Mouse (Mus musculus): ENCODE results near the gene Depdc1b. TPM values are rescaled to one million over a fixed set of nuclear protein-coding genes. Genes with fewer than 3 reads are reported as not detected.

The Depdc1b gene
- polyA plus RNA-seq, 1 experiment: 3.7 TPM

- no peak overlapping the region for H3K4me2 ChIP-seq (ENCODE audit: low read depth)
- no peaks in the 10 kb centered on the region for H3K36me3 ChIP-seq (ENCODE audit: control insufficient read depth, insufficient read depth)
- no peak overlapping the region for H3ac ChIP-seq (ENCODE audit: control insufficient read depth, insufficient read length)
- H3K27me3 ChIP-seq (ENCODE audit: control insufficient read depth, insufficient read depth, insufficient read length): no peaks in the 10 kb centered on the region
- no peaks in the 10 kb centered on the region for H3K79me2 ChIP-seq (ENCODE audit: control insufficient read depth, insufficient read depth)
- no peak for TF ChIP-seq SRF (IDR thresholded peaks at IDR 0.05; ENCODE audit: control insufficient read depth, insufficient read length, low read depth)
- no peak for TF ChIP-seq CEBPB (IDR thresholded peaks at IDR 0.05; ENCODE audit: insufficient read depth, poor library complexity, severe bottlenecking)
- TF ChIP-seq E2F4 (IDR thresholded peaks at IDR 0.05; ENCODE audit: insufficient read depth): no peak
- TF ChIP-seq MAX (IDR thresholded peaks at IDR 0.05; ENCODE audit: low read depth): no peak
- TF ChIP-seq POLR2AphosphoS2 (IDR thresholded peaks at IDR 0.05; ENCODE audit: insufficient read length, low read depth): no peak
- TF ChIP-seq POLR2A (IDR thresholded peaks at IDR 0.05; ENCODE audit: insufficient read length, low read depth): no peak
- TF ChIP-seq MYOD1 (IDR thresholded peaks at IDR 0.05; ENCODE audit: control insufficient read depth in 1 of 3, insufficient read length in 2 of 3, low read depth in 2 of 3): no peak
- TF ChIP-seq USF1 (IDR thresholded peaks at IDR 0.05; ENCODE audit: low read depth): no peak
- TF ChIP-seq REST (IDR thresholded peaks at IDR 0.05; ENCODE audit: insufficient read depth, insufficient read length): no peak
- TF ChIP-seq MYOG (IDR thresholded peaks at IDR 0.05; ENCODE audit: control insufficient read depth in 1 of 3, insufficient read depth in 1 of 3, insufficient read length in 2 of 3, low read depth in 2 of 3): no peak
- TF ChIP-seq TCF3 (IDR thresholded peaks at IDR 0.05; ENCODE audit: insufficient read length, low read depth): no peak
- no peak for TF ChIP-seq TCF12 (IDR thresholded peaks at IDR 0.05; ENCODE audit: insufficient read depth, poor library complexity, severe bottlenecking)
- no peak overlapping the region for H3K4me3 ChIP-seq
Observed at GRCm38 (mm10) chr13:108349624-108350023, 33.5 kb downstream of the Depdc1b start.

DNA sequence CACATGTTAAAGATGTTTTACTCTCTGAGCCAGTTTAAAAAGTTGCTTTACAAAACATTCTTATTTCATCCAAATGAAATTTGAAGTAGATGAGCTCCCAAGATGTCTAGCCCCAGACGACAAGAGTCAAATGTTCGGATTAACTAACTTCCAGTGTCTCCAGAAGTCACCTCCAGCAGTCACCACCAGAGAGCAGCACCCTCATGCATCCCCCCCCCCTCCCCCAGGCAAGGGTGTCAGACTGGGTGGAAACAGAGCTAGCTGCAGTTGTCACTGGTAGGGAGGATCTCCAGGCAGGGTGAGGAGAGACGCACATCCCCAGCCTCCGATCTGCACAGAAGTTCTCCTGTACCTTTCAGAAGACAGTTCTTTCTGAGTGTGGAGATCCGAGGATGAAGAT, 37.6 kb downstream of the Depdc1b start:
- no peak overlapping the region for H3K4me3 ChIP-seq
- no peak overlapping the region for H3K4me2 ChIP-seq (ENCODE audit: low read depth)
- no peaks in the 10 kb centered on the region for H3K36me3 ChIP-seq (ENCODE audit: control insufficient read depth, insufficient read depth)
- no peak for TF ChIP-seq MYOD1 (IDR thresholded peaks at IDR 0.05; ENCODE audit: control insufficient read depth in 1 of 3, insufficient read length in 2 of 3, low read depth in 2 of 3)
- no peak for TF ChIP-seq SRF (IDR thresholded peaks at IDR 0.05; ENCODE audit: control insufficient read depth, insufficient read length, low read depth)
- no peak for TF ChIP-seq USF1 (IDR thresholded peaks at IDR 0.05; ENCODE audit: low read depth)
- no peak for TF ChIP-seq CEBPB (IDR thresholded peaks at IDR 0.05; ENCODE audit: insufficient read depth, poor library complexity, severe bottlenecking)
- TF ChIP-seq TCF12 (IDR thresholded peaks at IDR 0.05; ENCODE audit: insufficient read depth, poor library complexity, severe bottlenecking): no peak
- no peak for TF ChIP-seq MYOG (IDR thresholded peaks at IDR 0.05; ENCODE audit: control insufficient read depth in 1 of 3, insufficient read depth in 1 of 3, insufficient read length in 2 of 3, low read depth in 2 of 3)
- TF ChIP-seq MAX (IDR thresholded peaks at IDR 0.05; ENCODE audit: low read depth): no peak
- TF ChIP-seq E2F4 (IDR thresholded peaks at IDR 0.05; ENCODE audit: insufficient read depth): no peak
- no peak for TF ChIP-seq TCF3 (IDR thresholded peaks at IDR 0.05; ENCODE audit: insufficient read length, low read depth)
- TF ChIP-seq POLR2AphosphoS2 (IDR thresholded peaks at IDR 0.05; ENCODE audit: insufficient read length, low read depth): no peak
- TF ChIP-seq POLR2A (IDR thresholded peaks at IDR 0.05; ENCODE audit: insufficient read length, low read depth): no peak
- TF ChIP-seq REST (IDR thresholded peaks at IDR 0.05; ENCODE audit: insufficient read depth, insufficient read length): no peak
- H3K79me2 ChIP-seq (ENCODE audit: control insufficient read depth, insufficient read depth): no peaks in the 10 kb centered on the region
- no peaks in the 10 kb centered on the region for H3K27me3 ChIP-seq (ENCODE audit: control insufficient read depth, insufficient read depth, insufficient read length)
- H3ac ChIP-seq (ENCODE audit: control insufficient read depth, insufficient read length): no peak overlapping the region

DNA sequence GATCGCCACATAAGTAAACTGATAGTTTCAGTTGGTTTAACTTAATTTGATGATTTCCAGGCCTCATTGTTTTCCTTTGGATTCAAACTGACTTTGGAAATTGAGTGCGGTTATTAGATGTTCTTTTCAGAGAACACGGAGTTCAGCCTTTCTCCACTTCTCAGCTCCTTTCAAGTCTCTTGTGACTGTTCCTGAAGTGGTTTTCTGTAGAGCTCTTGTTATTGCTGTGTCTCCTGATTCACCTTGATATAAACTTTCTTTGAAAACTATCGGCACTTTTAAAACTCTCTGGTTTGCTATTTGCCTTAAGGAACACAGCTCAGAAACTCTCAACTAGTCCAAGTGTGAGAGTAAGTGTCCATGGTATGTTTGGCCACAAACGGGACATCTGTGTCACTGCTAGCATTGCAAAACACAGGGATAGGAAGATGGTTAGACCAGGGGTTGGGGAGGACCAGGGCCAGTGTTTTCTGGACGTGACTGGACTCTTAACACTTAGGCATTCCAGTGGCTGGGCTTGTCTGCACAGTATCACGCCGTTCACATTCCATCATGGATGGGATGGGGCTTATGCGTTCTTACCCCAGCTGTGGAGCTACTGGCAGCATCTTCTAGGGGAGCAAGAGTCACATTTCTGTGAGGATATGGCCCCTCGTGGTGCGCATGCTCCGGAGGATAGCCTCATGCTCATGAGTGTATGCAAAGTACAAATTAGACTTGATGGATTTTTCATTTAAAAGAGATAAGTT, 38.8 kb downstream of the Depdc1b start:
- H3K79me2 ChIP-seq (ENCODE audit: control insufficient read depth, insufficient read depth): no peaks in the 10 kb centered on the region
- H3K27me3 ChIP-seq (ENCODE audit: control insufficient read depth, insufficient read depth, insufficient read length): no peaks in the 10 kb centered on the region
- H3K36me3 ChIP-seq (ENCODE audit: control insufficient read depth, insufficient read depth): no peaks in the 10 kb centered on the region
- TF ChIP-seq MYOD1 (IDR thresholded peaks at IDR 0.05; ENCODE audit: control insufficient read depth in 1 of 3, insufficient read length in 2 of 3, low read depth in 2 of 3) (no peak), TCF12 (IDR thresholded peaks at IDR 0.05; ENCODE audit: insufficient read depth, poor library complexity, severe bottlenecking) (no peak), USF1 (IDR thresholded peaks at IDR 0.05; ENCODE audit: low read depth) (no peak), MYOG (IDR thresholded peaks at IDR 0.05; ENCODE audit: control insufficient read depth in 1 of 3, insufficient read depth in 1 of 3, insufficient read length in 2 of 3, low read depth in 2 of 3) (no peak), CEBPB (IDR thresholded peaks at IDR 0.05; ENCODE audit: insufficient read depth, poor library complexity, severe bottlenecking) (no peak), SRF (IDR thresholded peaks at IDR 0.05; ENCODE audit: control insufficient read depth, insufficient read length, low read depth) (no peak), POLR2A (IDR thresholded peaks at IDR 0.05; ENCODE audit: insufficient read length, low read depth) (no peak), POLR2AphosphoS2 (IDR thresholded peaks at IDR 0.05; ENCODE audit: insufficient read length, low read depth) (no peak), E2F4 (IDR thresholded peaks at IDR 0.05; ENCODE audit: insufficient read depth) (no peak), REST (IDR thresholded peaks at IDR 0.05; ENCODE audit: insufficient read depth, insufficient read length) (no peak), TCF3 (IDR thresholded peaks at IDR 0.05; ENCODE audit: insufficient read length, low read depth) (no peak), MAX (IDR thresholded peaks at IDR 0.05; ENCODE audit: low read depth) (no peak)
- H3K4me3 ChIP-seq: no peak overlapping the region
- H3ac ChIP-seq (ENCODE audit: control insufficient read depth, insufficient read length): no peak overlapping the region
- H3K4me2 ChIP-seq (ENCODE audit: low read depth): no peak overlapping the region

- no peaks in the 10 kb centered on the region for H3K27me3 ChIP-seq (ENCODE audit: control insufficient read depth, insufficient read depth, insufficient read length)
- H3K36me3 ChIP-seq (ENCODE audit: control insufficient read depth, insufficient read depth): no peaks in the 10 kb centered on the region
- no peak for TF ChIP-seq MYOG (IDR thresholded peaks at IDR 0.05; ENCODE audit: control insufficient read depth in 1 of 3, insufficient read depth in 1 of 3, insufficient read length in 2 of 3, low read depth in 2 of 3)
- TF ChIP-seq POLR2A (IDR thresholded peaks at IDR 0.05; ENCODE audit: insufficient read length, low read depth): no peak
- TF ChIP-seq REST (IDR thresholded peaks at IDR 0.05; ENCODE audit: insufficient read depth, insufficient read length): no peak
- no peak for TF ChIP-seq TCF3 (IDR thresholded peaks at IDR 0.05; ENCODE audit: insufficient read length, low read depth)
- no peak for TF ChIP-seq TCF12 (IDR thresholded peaks at IDR 0.05; ENCODE audit: insufficient read depth, poor library complexity, severe bottlenecking)
- TF ChIP-seq CEBPB (IDR thresholded peaks at IDR 0.05; ENCODE audit: insufficient read depth, poor library complexity, severe bottlenecking): no peak
- no peak for TF ChIP-seq SRF (IDR thresholded peaks at IDR 0.05; ENCODE audit: control insufficient read depth, insufficient read length, low read depth)
- TF ChIP-seq E2F4 (IDR thresholded peaks at IDR 0.05; ENCODE audit: insufficient read depth): no peak
- TF ChIP-seq USF1 (IDR thresholded peaks at IDR 0.05; ENCODE audit: low read depth): no peak
- TF ChIP-seq POLR2AphosphoS2 (IDR thresholded peaks at IDR 0.05; ENCODE audit: insufficient read length, low read depth): no peak
- no peak for TF ChIP-seq MAX (IDR thresholded peaks at IDR 0.05; ENCODE audit: low read depth)
- TF ChIP-seq MYOD1 (IDR thresholded peaks at IDR 0.05; ENCODE audit: control insufficient read depth in 1 of 3, insufficient read length in 2 of 3, low read depth in 2 of 3): no peak
- H3ac ChIP-seq (ENCODE audit: control insufficient read depth, insufficient read length): no peak overlapping the region
- H3K4me3 ChIP-seq: no peak overlapping the region
- H3K79me2 ChIP-seq (ENCODE audit: control insufficient read depth, insufficient read depth): no peaks in the 10 kb centered on the region
- no peak overlapping the region for H3K4me2 ChIP-seq (ENCODE audit: low read depth)
Observed at GRCm38 (mm10) chr13:108357362-108357761, 41.2 kb downstream of the Depdc1b start.

All from myocyte (in vitro differentiated cells).